Mouse (Mus musculus) intestine, postnatal 0 days (tissue): ENCODE results near the gene Prim1. TPM values are rescaled to one million over a fixed set of nuclear protein-coding genes. Genes with fewer than 3 reads are reported as not detected.
A peak's percentile ranks its signal among the peaks of the same experiment; 100 is the strongest.

Source experiments
- ATAC-seq: fragments of 200-750 bp; cut with Nextera tagmentation; 2 replicates; pipeline ENCODE4 v1.8.0; 2017; ENCODE audit warnings: mild to moderate bottlenecking, moderate TSS enrichment, moderate library complexity
- H3K27ac ChIP-seq: fragments of 300-500 bp; sonication (generic); 2 replicates; pipeline ENCODE4 v1.5.1; 2014; ENCODE audit warnings: mild to moderate bottlenecking, low read depth, low read length, moderate library complexity
- H3K27me3 ChIP-seq: fragments of 300-500 bp; sonication (generic); replicated peaks from 2 replicates; pipeline ENCODE4 v1.6.1; 2014; ENCODE audit warnings: low read length, mixed read lengths; ENCODE audit not compliant: control insufficient read depth, insufficient read depth
- H3K36me3 ChIP-seq: fragments of 300-500 bp; sonication (generic); 2 replicates; pipeline ENCODE4 v1.6.1; 2014; ENCODE audit warnings: mild to moderate bottlenecking, moderate library complexity; ENCODE audit not compliant: control insufficient read depth, insufficient read depth
- H3K4me1 ChIP-seq: fragments of 300-500 bp; sonication (generic); replicated peaks from 2 replicates; pipeline ENCODE4 v1.6.1; 2014; ENCODE audit warnings: antibody characterized with exemption, low read length, mixed read lengths; ENCODE audit not compliant: control insufficient read depth, insufficient read depth
- H3K4me2 ChIP-seq: fragments of 300-500 bp; sonication (generic); replicated peaks from 2 replicates; pipeline ENCODE4 v1.6.1; 2014; ENCODE audit warnings: low read depth, mild to moderate bottlenecking, moderate library complexity
- H3K4me3 ChIP-seq: fragments of 300-500 bp; sonication (generic); 2 replicates; pipeline ENCODE4 v1.5.1; 2014; ENCODE audit warnings: low read depth, low read length
- H3K9ac ChIP-seq: fragments of 300-500 bp; sonication (generic); 2 replicates; pipeline ENCODE4 v1.6.1; 2014; ENCODE audit warnings: mild to moderate bottlenecking, low read depth, low read length
- H3K9me3 ChIP-seq: fragments of 300-500 bp; sonication (generic); 2 replicates; pipeline ENCODE4 v1.6.1; 2016; ENCODE audit warnings: mixed run types; ENCODE audit not compliant: control insufficient read depth
- CTCF ChIP-seq: sonication (generic); IDR thresholded peaks from 2 replicates; pipeline ENCODE4 v1.5.1; 2016; ENCODE audit warnings: low read depth, mild to moderate bottlenecking, control low read depth, antibody characterized with exemption, moderate library complexity
- WGBS: fragments of 180-500 bp; shearing (Covaris S2); extraction: QIAGEN DNeasy Blood & Tissue Kit; methylation state at CpG from one replicate; pipeline ENCODE4 v1.1.7; 2014; 5-methylcytosine and 5-hydroxymethylcytosine counted together
- polyA plus RNA-seq: library from polyadenylated mRNA; unstranded; fragments of >200 nt; fragmentation: Nextera tagmentation; extraction: Ambion mirVana; gene quantifications from 2 replicates; pipeline ENCODE4 v1.2.1, GENCODE M21; 2015

The Prim1 gene
- polyA plus RNA-seq, 1 experiment from 2014 or later = 18.7 TPM

- Histone ChIP-seq H3K4me3 (no peak overlapping the region), H3K9me3 (no peaks in the 10 kb centered on the region), H3K27ac (peak overlapping the region; percentile 80), H3K9ac (no peak overlapping the region), H3K27me3 (no peaks in the 10 kb centered on the region), H3K4me1 (no peaks in the 10 kb centered on the region), H3K36me3 (no peaks in the 10 kb centered on the region), H3K4me2 (no peak overlapping the region)
- 53% methylated on average over 8 of the region's 8 CpGs for WGBS
- no peak for TF ChIP-seq CTCF
- ATAC-seq = peak; percentile 86
Measured at GRCm38 (mm10) chr10:128005479-128005878, 9.5 kb upstream of the Prim1 start.

- no peaks in the 10 kb centered on the region for H3K9me3 ChIP-seq
- no peak within 1 kb of the TSS for H3K9ac ChIP-seq
- no peak within 1 kb of the TSS for H3K4me3 ChIP-seq
- H3K4me2 ChIP-seq = no peak within 1 kb of the TSS
- no peak for TF ChIP-seq CTCF
- ATAC-seq = no peak
- H3K27me3 ChIP-seq = no peaks in the 10 kb centered on the region
- H3K4me1 ChIP-seq = no peaks in the 10 kb centered on the region
- 84% methylated on average over 1 of the region's 1 CpGs for WGBS
- no peak within 1 kb of the TSS for H3K27ac ChIP-seq
- H3K36me3 ChIP-seq = no peaks in the 10 kb centered on the region
Measured at GRCm38 (mm10) chr10:128007446-128007845, 7.5 kb upstream of the Prim1 start, which contains the start of gene Hsd17b6. TSS of gene Hsd17b6 (minus strand) at chr10:128007611.

- peak; percentile 80 for TF ChIP-seq CTCF
- WGBS = 6% methylated on average over 4 of the region's 4 CpGs
Measured at GRCm38 (mm10) chr10:128008207-128008889, 6.6 kb upstream of the Prim1 start.

GRCm38 (mm10) chr10:128009735-128010134 lies 5.2 kb upstream of the Prim1 start:
- Histone ChIP-seq H3K9me3 (no peaks in the 10 kb centered on the region), H3K9ac (no peak overlapping the region), H3K36me3 (no peaks in the 10 kb centered on the region), H3K4me2 (no peak overlapping the region), H3K27me3 (no peaks in the 10 kb centered on the region), H3K4me1 (no peaks in the 10 kb centered on the region), H3K4me3 (no peak overlapping the region), H3K27ac (no peak overlapping the region)
- ATAC-seq = no peak
- 84% methylated on average over 5 of the region's 5 CpGs for whole genome bisulfite sequencing
- no peak for TF ChIP-seq CTCF

More at GRCm38 (mm10) chr10:128008207-128008889, 6.6 kb upstream of the Prim1 start:
- Histone ChIP-seq H3K4me2 (no peak overlapping the region), H3K27me3 (no peaks in the 10 kb centered on the region), H3K36me3 (no peaks in the 10 kb centered on the region), H3K9ac (no peak overlapping the region), H3K4me3 (no peak overlapping the region), H3K4me1 (no peaks in the 10 kb centered on the region), H3K27ac (no peak overlapping the region), H3K9me3 (no peaks in the 10 kb centered on the region)
- no peak for ATAC-seq

GRCm38 (mm10) chr10:128022196-128022595 lies 7.2 kb downstream of the Prim1 start:
- H3K27ac ChIP-seq = no peak overlapping the region
- no peaks in the 10 kb centered on the region for H3K27me3 ChIP-seq
- 96% methylated on average over 5 of the region's 5 CpGs for WGBS
- H3K4me1 ChIP-seq = no peaks in the 10 kb centered on the region
- TF ChIP-seq CTCF = no peak
- no peak overlapping the region for H3K4me3 ChIP-seq
- no peak overlapping the region for H3K4me2 ChIP-seq
- H3K9me3 ChIP-seq = no peaks in the 10 kb centered on the region
- no peak for ATAC-seq
- peaks cover 20% of the 10 kb centered on the region; the same call in 1 of the 2 replicates for H3K36me3 ChIP-seq
- H3K9ac ChIP-seq = no peak overlapping the region

- no peak for ATAC-seq
- Histone ChIP-seq H3K27ac (no peak overlapping the region), H3K4me2 (no peak overlapping the region)
Measured at GRCm38 (mm10) chr10:128023496-128023895, 8.5 kb downstream of the Prim1 start.

More at GRCm38 (mm10) chr10:128023496-128023895, 8.5 kb downstream of the Prim1 start:
- H3K4me1 ChIP-seq = no peaks in the 10 kb centered on the region
- no peaks in the 10 kb centered on the region for H3K9me3 ChIP-seq
- TF ChIP-seq CTCF = no peak
- WGBS = 94% methylated on average over 10 of the region's 10 CpGs
- H3K9ac ChIP-seq = no peak overlapping the region
- H3K36me3 ChIP-seq = peaks cover 20% of the 10 kb centered on the region; the same call in 1 of the 2 replicates
- no peaks in the 10 kb centered on the region for H3K27me3 ChIP-seq
- H3K4me3 ChIP-seq = no peak overlapping the region
